Mouse (Mus musculus) forelimb bud, embryonic 11.5 days (tissue): ENCODE measurements around the gene Polr1a.
"Not testable (repeated sequence)": the region's sequence is repeated elsewhere in the genome, so short reads cannot be mapped to it uniquely, and the experiment has no call there.

Source experiments
- DNase-seq: peaks from one replicate; pipeline ENCODE4 v3.0.0-alpha.2; 2012; ENCODE audit warnings: low read depth, low spot score

Gene Polr1a

GRCm38 (mm10) chr6:71908481-71909381 lies at the start of gene Polr1a, which contains the start of gene Ptcd3:
TSS of gene Polr1a (plus strand) at chr6:71909053.
TSS of gene Ptcd3 (minus strand) at chr6:71908750.
- peak; percentile 94 for DNase-seq

GRCm38 (mm10) chr6:71867751-71868150 lies 41.1 kb upstream of the Polr1a start:
- DNase-seq: no peak

GRCm38 (mm10) chr6:71868809-71869208 lies 40.0 kb upstream of the Polr1a start:
- DNase-seq: peak; percentile 8

- DNase-seq: no peak
These were observed 37.5 kb upstream of the Polr1a start for GRCm38 (mm10) chr6:71871396-71871795.

GRCm38 (mm10) chr6:71877965-71878760 lies 30.7 kb upstream of the Polr1a start:
- DNase-seq: no peak

- DNase-seq: no peak
These were observed 15.6 kb upstream of the Polr1a start for GRCm38 (mm10) chr6:71893263-71893662.

- DNase-seq: no peak
These were observed 1.1 kb upstream of the Polr1a start for GRCm38 (mm10) chr6:71907702-71908235.

- no peak for DNase-seq
These were observed 531 bp downstream of the Polr1a start for GRCm38 (mm10) chr6:71909384-71909783.

GRCm38 (mm10) chr6:71909840-71910239 lies 987 bp downstream of the Polr1a start:
- no peak for DNase-seq

GRCm38 (mm10) chr6:71911686-71912450 lies 3.0 kb downstream of the Polr1a start:
- DNase-seq: no peak

- no peak for DNase-seq
These were observed 11.9 kb downstream of the Polr1a start for GRCm38 (mm10) chr6:71920752-71921151.

GRCm38 (mm10) chr6:71925233-71925632 lies 16.4 kb downstream of the Polr1a start:
- not testable (repeated sequence) for DNase-seq

- DNase-seq: no peak
These were observed 19.1 kb downstream of the Polr1a start for GRCm38 (mm10) chr6:71927911-71928310.

- DNase-seq: no peak
These were observed 21.2 kb downstream of the Polr1a start for GRCm38 (mm10) chr6:71930053-71930452.

GRCm38 (mm10) chr6:71930830-71931437 lies 22.1 kb downstream of the Polr1a start:
- no peak for DNase-seq

GRCm38 (mm10) chr6:71932347-71932746 lies 23.5 kb downstream of the Polr1a start:
- DNase-seq: no peak

GRCm38 (mm10) chr6:71934081-71934556 lies 25.3 kb downstream of the Polr1a start:
- DNase-seq: no peak

GRCm38 (mm10) chr6:71935737-71936136 lies 26.9 kb downstream of the Polr1a start:
- no peak for DNase-seq

- peak; percentile 48 for DNase-seq
These were observed 32.1 kb downstream of the Polr1a start for GRCm38 (mm10) chr6:71940912-71941311.

GRCm38 (mm10) chr6:71945101-71945500 lies 36.2 kb downstream of the Polr1a start:
- DNase-seq: no peak

- DNase-seq: no peak
These were observed 37.3 kb downstream of the Polr1a start for GRCm38 (mm10) chr6:71946121-71946520.
